11 mouse cellular contexts compared by ENCODE assay signal in the genomic region with DNA sequence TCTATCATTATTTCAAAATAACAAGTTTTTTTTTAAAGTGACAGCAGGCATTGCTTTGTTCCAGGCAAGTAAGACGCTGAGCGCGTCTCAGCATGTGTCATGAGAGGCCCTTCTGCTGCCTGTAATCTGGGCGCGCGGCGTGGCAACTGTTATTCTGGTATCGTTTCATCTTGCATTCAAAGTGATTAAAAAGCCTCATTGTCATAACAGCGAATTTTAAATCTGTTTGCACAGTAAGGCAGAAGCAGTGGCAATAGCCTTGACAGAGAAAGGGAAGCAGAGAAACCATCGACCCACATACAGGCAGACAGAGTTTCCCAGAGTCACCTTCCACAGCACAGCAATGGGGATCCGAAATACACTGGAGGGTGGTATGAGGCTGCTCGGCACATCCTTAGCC. TPM values are rescaled to one million over a fixed set of nuclear protein-coding genes. Genes with fewer than 3 reads are reported as not detected.
A peak's percentile ranks its signal among the peaks of the same experiment; 100 is the strongest.
DNase-seq lines count a peak whose midpoint lies in the region; ATAC-seq lines count a peak whose summit lies in the region.
"Had no signal": no experiment of that assay in that cellular context is flagged by ENCODE, and none has a peak within 500 bp of the region (broad histone marks: within the 10 kb centered on the region; RNA-seq: fewer than 3 reads in every experiment).

No protein-coding gene starts in this region.

- no peaks in the 10 kb centered on the region for H3K36me3 ChIP-seq in embryonic facial prominence, embryonic 10.5 days (replicated peaks)

- no peak overlapping the region for H3K4me3 ChIP-seq in embryonic facial prominence, embryonic 10.5 days

- peaks cover 22% of the 10 kb centered on the region; the same call in 1 of the 2 replicates for H3K27me3 ChIP-seq in embryonic facial prominence, embryonic 10.5 days (replicated peaks; ENCODE audit: low read depth, poor library complexity, severe bottlenecking)

- peak; percentile 43 to 47 for DNase-seq in cerebellum, postnatal 25 days
- peak; percentile 45 to 52 for DNase-seq in frontal cortex, postnatal 10 days (ENCODE audit: low spot score in 2 of 2)
- peak; percentile 33 to 46 for DNase-seq in layer of hippocampus, postnatal 25 days (ENCODE audit: extremely low spot score in 1 of 2, low spot score in 1 of 2)
- DNase-seq in right cerebral cortex, adult 18-20 months: peak; percentile 28
- no peak for DNase-seq in embryonic facial prominence, embryonic 10.5 days (ENCODE audit: low spot score)
- no peak for DNase-seq in ovary, postnatal 10 days (ENCODE audit: low spot score)
- DNase-seq: kidney, adult 9 months; lung, postnatal 4 days had no signal

- no peaks in the 10 kb centered on the region for H3K4me1 ChIP-seq in embryonic facial prominence, embryonic 10.5 days

- H3K27ac ChIP-seq in embryonic facial prominence, embryonic 10.5 days (replicated peaks): no peak overlapping the region

- ATAC-seq in cerebellum, adult (ENCODE audit: insufficient number of reproducible peaks, low FRiP score, low TSS enrichment): no peak
- no peak for ATAC-seq in CD4-positive, CD25-positive, alpha-beta regulatory T cell, adult 4 months
- ATAC-seq: Patski had no signal

- WGBS in embryonic facial prominence, embryonic 10.5 days: 86% methylated on average over 12 of the region's 12 CpGs

- no peaks in the 10 kb centered on the region for H3K9me3 ChIP-seq in embryonic facial prominence, embryonic 10.5 days

RNA-seq across cellular contexts. Expression of a gene that starts 59.2 kb away (rescaled TPM):
- 10 to 100 TPM; 58.7 to 62.5 TPM for total RNA-seq in layer of hippocampus, postnatal 25 days (2021)
- 72.3 and 73.3 TPM in 2 replicates for polyA plus RNA-seq in embryonic facial prominence, embryonic 10.5 days (2016; fragmentation: Nextera tagmentation; extraction: Ambion mirVana)
- polyA plus RNA-seq in CD4-positive, CD25-positive, alpha-beta regulatory T cell, adult 4 months (2017; shearing (Covaris generic)): 1 to 10 TPM; 7.5 to 9.2 TPM

Comparison
In these comparisons a context has a peak if more than half of its experiments do, and no peak if none do; other contexts are left out.
1. DNase-seq: peak in cerebellum, postnatal 25 days (2 of 2), frontal cortex, postnatal 10 days (2 of 2), layer of hippocampus, postnatal 25 days (2 of 2) and right cerebral cortex, adult 18-20 months (single experiment); none in embryonic facial prominence, embryonic 10.5 days (single experiment) and ovary, postnatal 10 days (single experiment).